Mouse (Mus musculus) cortical plate, adult 2 months (tissue): ENCODE data around the gene Timp3.

Source experiments
- CTCF ChIP-seq: fragments of 200-500 bp; IDR thresholded peaks from 2 replicates; pipeline ENCODE4 v1.5.1; 2011; ENCODE audit warnings: mild to moderate bottlenecking, control low read depth, low read length; ENCODE audit not compliant: insufficient read depth; ENCODE audit errors: extremely low read depth
- POLR2A ChIP-seq: fragments of 200-500 bp; IDR thresholded peaks from 2 replicates; pipeline ENCODE4 v1.6.1; 2011; ENCODE audit warnings: mild to moderate bottlenecking, low read length, control low read depth; ENCODE audit not compliant: insufficient read depth; ENCODE audit errors: extremely low read depth

DNA sequence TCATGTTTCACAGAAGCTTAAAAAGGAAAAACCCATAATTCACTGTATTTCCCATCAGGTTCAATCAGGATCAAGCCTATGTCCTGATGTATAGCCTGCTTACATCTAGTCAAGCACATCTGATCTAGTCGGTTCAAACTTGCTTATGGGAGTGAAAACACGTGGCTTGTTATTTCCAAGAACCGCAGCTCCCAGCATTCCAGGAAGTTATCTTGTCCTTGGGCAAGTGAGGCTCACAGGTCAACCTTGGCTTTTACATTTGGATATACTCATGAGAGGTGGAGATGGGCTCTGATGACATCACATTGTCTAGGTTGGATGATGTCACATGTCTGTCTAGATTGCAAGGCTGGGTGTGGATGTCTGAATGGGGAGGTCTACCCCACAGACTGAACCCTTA, 12.8 kb downstream of the Timp3 start:
- TF ChIP-seq CTCF (no peak), POLR2A (no peak)
